Mouse (Mus musculus): ENCODE results near the gene Nr1h5. TPM values are rescaled to one million over a fixed set of nuclear protein-coding genes. Genes with fewer than 3 reads are reported as not detected.
A peak's percentile ranks its signal among the peaks of the same experiment; 100 is the strongest.

Nr1h5 gene
- polyA plus RNA-seq, 1 experiment from 2014 or later: 0.06 TPM

- Histone ChIP-seq H3K9ac (no peak overlapping the region), H3K4me3 (no peak overlapping the region), H3K27me3 (no peaks in the 10 kb centered on the region), H3K4me2 (no peak overlapping the region), H3K27ac (0 out of 2 replicates have a peak overlapping the region, but pooled peaks have one; percentile 33), H3K4me1 (no peaks in the 10 kb centered on the region), H3K36me3 (no peaks in the 10 kb centered on the region), H3K9me3 (no peaks in the 10 kb centered on the region)
- WGBS: 60% methylated on average over 9 of the region's 9 CpGs
- peak; percentile 49; the same call in 1 of the 2 replicates for ATAC-seq (ENCODE audit: borderline replicate concordance, extremely low read depth, low FRiP score, low TSS enrichment)
These were observed 6.1 kb upstream of the Nr1h5 start for GRCm38 (mm10) chr3:102970067-102970466.

- H3K4me3 ChIP-seq: no peak overlapping the region
- H3K27me3 ChIP-seq: no peaks in the 10 kb centered on the region
These were observed 8.3 kb downstream of the Nr1h5 start for GRCm38 (mm10) chr3:102955596-102955995.

GRCm38 (mm10) chr3:102955143-102955542 is 8.8 kb downstream of the Nr1h5 start:
- no peak for ATAC-seq (ENCODE audit: borderline replicate concordance, extremely low read depth, low FRiP score, low TSS enrichment)
- Histone ChIP-seq H3K4me2 (no peak overlapping the region), H3K9ac (no peak overlapping the region), H3K27me3 (no peaks in the 10 kb centered on the region), H3K9me3 (no peaks in the 10 kb centered on the region), H3K4me1 (no peaks in the 10 kb centered on the region), H3K36me3 (no peaks in the 10 kb centered on the region), H3K27ac (no peak overlapping the region), H3K4me3 (no peak overlapping the region)
- 88% methylated on average over 3 of the region's 3 CpGs for whole genome bisulfite sequencing

More at GRCm38 (mm10) chr3:102955596-102955995, 8.3 kb downstream of the Nr1h5 start:
- H3K36me3 ChIP-seq: no peaks in the 10 kb centered on the region
- ATAC-seq (ENCODE audit: borderline replicate concordance, extremely low read depth, low FRiP score, low TSS enrichment): no peak
- no peak overlapping the region for H3K27ac ChIP-seq
- H3K9me3 ChIP-seq: no peaks in the 10 kb centered on the region
- no peaks in the 10 kb centered on the region for H3K4me1 ChIP-seq
- H3K9ac ChIP-seq: no peak overlapping the region
- 50% methylated on average over 3 of the region's 3 CpGs for WGBS
- H3K4me2 ChIP-seq: no peak overlapping the region

GRCm38 (mm10) chr3:102954476-102954875 is 9.5 kb downstream of the Nr1h5 start:
- Histone ChIP-seq H3K36me3 (no peaks in the 10 kb centered on the region), H3K9me3 (no peaks in the 10 kb centered on the region), H3K27me3 (no peaks in the 10 kb centered on the region), H3K9ac (no peak overlapping the region), H3K4me2 (no peak overlapping the region), H3K4me3 (no peak overlapping the region), H3K4me1 (no peaks in the 10 kb centered on the region), H3K27ac (no peak overlapping the region)
- 66% methylated on average over 12 of the region's 12 CpGs for WGBS
- ATAC-seq (ENCODE audit: borderline replicate concordance, extremely low read depth, low FRiP score, low TSS enrichment): no peak

DNA sequence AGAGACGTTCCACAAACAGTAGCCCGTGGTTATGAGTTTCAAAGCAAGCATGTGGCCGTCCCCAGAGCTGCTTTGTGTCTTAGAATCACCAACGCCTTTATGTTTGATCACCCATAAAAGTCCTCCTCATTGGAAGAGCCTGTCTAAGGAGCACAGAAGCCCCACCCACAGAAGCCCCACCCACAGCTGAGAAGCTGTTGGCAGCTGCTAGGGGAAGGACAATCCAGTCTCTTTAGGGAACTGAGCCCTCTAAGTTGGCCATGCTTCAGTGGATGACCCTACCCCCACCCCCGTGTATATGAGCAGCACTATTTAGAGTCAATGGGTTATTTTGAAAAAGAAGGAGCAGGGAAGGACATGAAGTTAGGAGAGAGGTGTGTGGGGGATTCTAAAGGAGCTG is 17.1 kb downstream of the Nr1h5 start:
- no peaks in the 10 kb centered on the region for H3K4me1 ChIP-seq
- H3K4me2 ChIP-seq: peak overlapping the region; percentile 33
- no peak overlapping the region for H3K4me3 ChIP-seq
- no peaks in the 10 kb centered on the region for H3K27me3 ChIP-seq
- H3K36me3 ChIP-seq: no peaks in the 10 kb centered on the region
- H3K9me3 ChIP-seq: no peaks in the 10 kb centered on the region
- ATAC-seq (ENCODE audit: borderline replicate concordance, extremely low read depth, low FRiP score, low TSS enrichment): no peak
- no peak overlapping the region for H3K9ac ChIP-seq
- 39% methylated on average over 5 of the region's 5 CpGs for WGBS
- no peak overlapping the region for H3K27ac ChIP-seq

GRCm38 (mm10) chr3:102946312-102946711 is 17.6 kb downstream of the Nr1h5 start:
- WGBS: 55% methylated on average over 3 of the region's 3 CpGs
- peak overlapping the region; percentile 33 for H3K4me2 ChIP-seq
- no peak overlapping the region for H3K9ac ChIP-seq
- no peaks in the 10 kb centered on the region for H3K36me3 ChIP-seq
- ATAC-seq (ENCODE audit: borderline replicate concordance, extremely low read depth, low FRiP score, low TSS enrichment): no peak
- H3K4me3 ChIP-seq: no peak overlapping the region
- no peaks in the 10 kb centered on the region for H3K27me3 ChIP-seq
- no peaks in the 10 kb centered on the region for H3K4me1 ChIP-seq
- H3K9me3 ChIP-seq: no peaks in the 10 kb centered on the region
- H3K27ac ChIP-seq: no peak overlapping the region

DNA sequence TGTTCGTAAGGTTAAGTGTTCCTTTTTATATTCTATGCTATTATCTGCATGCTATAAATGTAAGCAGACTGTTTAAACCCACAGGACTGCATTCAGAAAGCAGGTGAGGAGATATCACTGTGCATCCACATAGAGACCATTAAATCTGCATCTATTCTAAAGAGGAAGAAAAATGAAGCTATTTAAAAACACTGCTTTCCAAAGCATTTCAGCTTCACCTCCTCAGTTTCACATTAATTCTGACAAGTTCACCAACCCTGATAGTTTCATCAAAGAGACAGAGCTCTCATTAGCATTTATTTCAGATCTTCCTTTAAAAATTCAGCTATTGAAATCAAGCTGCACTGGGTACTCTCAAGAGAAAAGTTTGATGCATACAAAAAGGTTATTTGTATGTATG is 25.8 kb downstream of the Nr1h5 start:
- no peaks in the 10 kb centered on the region for H3K36me3 ChIP-seq

DNA sequence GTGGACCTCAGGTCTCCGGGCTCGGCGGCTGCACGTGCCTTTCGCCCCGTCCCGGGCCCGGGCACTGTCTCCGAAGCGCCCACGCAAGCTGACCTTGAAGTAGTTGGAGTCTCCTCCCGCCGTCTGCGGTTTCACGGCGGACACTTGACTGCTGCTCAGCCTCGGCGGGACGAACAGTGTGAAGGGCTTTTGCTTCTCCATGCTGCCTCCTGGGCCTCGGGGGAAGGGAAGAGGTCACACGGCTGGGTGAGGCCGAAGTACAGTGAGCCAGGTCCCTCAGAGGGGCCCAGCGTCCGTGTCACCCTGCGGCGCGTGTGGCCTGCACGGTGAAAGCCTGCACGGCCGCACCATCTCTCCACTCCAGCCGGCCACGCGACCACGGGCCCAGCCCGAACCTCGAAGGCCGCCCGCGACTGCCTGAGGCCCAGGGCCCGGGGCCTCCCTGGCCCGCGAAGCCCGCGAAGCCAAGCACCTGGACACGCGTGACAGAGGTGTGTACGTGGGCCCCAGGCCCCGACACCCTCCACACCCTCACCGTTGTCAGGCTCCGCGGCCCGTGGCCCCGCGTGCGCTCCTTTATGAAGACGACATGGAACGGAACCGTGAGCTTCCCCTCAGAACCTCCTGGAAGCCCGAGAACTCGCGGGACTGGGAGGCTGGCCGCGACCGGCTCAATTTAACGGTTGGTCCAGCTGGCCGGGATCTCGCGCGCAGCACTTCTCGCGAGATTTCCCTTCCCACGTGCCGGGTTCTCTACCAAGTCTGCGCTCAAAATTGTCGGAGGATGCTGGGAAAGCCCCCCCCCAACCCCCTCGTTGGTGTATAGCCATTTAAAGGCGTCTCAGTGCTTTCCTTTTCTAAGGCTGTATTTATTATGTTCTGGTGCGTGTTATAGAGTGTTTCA is 28.2 kb downstream of the Nr1h5 start, which contains the start of gene Sycp1:
TSS of gene Sycp1 (minus strand) at position 650 of the 904 bp plus-strand sequence.
- H3K4me2 ChIP-seq: no peak within 1 kb of the TSS
- H3K36me3 ChIP-seq: no peaks in the 10 kb centered on the region
- no peak within 1 kb of the TSS for H3K9ac ChIP-seq
- no peaks in the 10 kb centered on the region for H3K27me3 ChIP-seq
- 0 out of 2 replicates have a peak, but pooled peaks have one; percentile 46 for ATAC-seq (ENCODE audit: borderline replicate concordance, extremely low read depth, low FRiP score, low TSS enrichment)
- 92% methylated on average over 78 of the region's 78 CpGs for WGBS
- H3K9me3 ChIP-seq: no peaks in the 10 kb centered on the region
- H3K4me3 ChIP-seq: no peak within 1 kb of the TSS
- no peak within 1 kb of the TSS for H3K27ac ChIP-seq
- no peaks in the 10 kb centered on the region for H3K4me1 ChIP-seq

More for the DNA sequence above, 25.8 kb downstream of the Nr1h5 start:
- no peaks in the 10 kb centered on the region for H3K9me3 ChIP-seq
- 88% methylated on average over 1 of the region's 1 CpGs for WGBS
- H3K27ac ChIP-seq: no peak overlapping the region
- no peak overlapping the region for H3K4me2 ChIP-seq
- no peaks in the 10 kb centered on the region for H3K4me1 ChIP-seq
- no peak for ATAC-seq (ENCODE audit: borderline replicate concordance, extremely low read depth, low FRiP score, low TSS enrichment)
- H3K27me3 ChIP-seq: no peaks in the 10 kb centered on the region
- no peak overlapping the region for H3K4me3 ChIP-seq
- H3K9ac ChIP-seq: no peak overlapping the region

DNA sequence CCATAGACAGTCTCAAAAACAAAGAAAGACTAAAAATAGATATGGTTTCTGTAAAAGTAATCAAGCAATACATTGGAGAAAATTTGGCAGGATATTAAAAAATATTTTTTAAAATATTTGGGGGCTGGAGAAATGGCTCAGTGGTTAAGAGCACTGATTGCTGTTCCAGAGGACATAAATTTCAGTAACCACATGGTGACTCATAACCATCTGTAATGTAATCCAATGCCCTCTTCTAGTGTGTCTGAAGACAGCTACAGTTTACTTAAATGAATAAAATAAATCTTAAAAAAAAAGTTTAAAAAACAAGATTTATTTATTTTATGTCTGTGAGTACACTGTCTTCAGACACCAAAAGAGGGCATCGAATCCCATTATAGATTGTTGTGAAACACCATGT is 64.8 kb downstream of the Nr1h5 start:
- 92% methylated on average over 1 of the region's 1 CpGs for WGBS

More for the DNA sequence above, 64.8 kb downstream of the Nr1h5 start:
- Histone ChIP-seq H3K4me2 (no peak overlapping the region), H3K4me3 (no peak overlapping the region), H3K27ac (no peak overlapping the region), H3K9ac (no peak overlapping the region), H3K27me3 (no peaks in the 10 kb centered on the region), H3K4me1 (no peaks in the 10 kb centered on the region), H3K36me3 (no peaks in the 10 kb centered on the region), H3K9me3 (no peaks in the 10 kb centered on the region)
- no peak for ATAC-seq (ENCODE audit: borderline replicate concordance, extremely low read depth, low FRiP score, low TSS enrichment)

Other genes with a start within 250 kb of the Nr1h5 start
- gene Tspan2, start 229.6 kb downstream of the Nr1h5 start, polyA plus RNA-seq (2015; fragmentation: Nextera tagmentation; extraction: Ambion mirVana): 14.5 and 15.6 TPM in 2 replicates
- 0.09 and 0.30 TPM in 2 replicates for gene Tshb, start 181.4 kb downstream of the Nr1h5 start, polyA plus RNA-seq (2015; fragmentation: Nextera tagmentation; extraction: Ambion mirVana)
- not detected in 2 replicates for gene Sycp1, start 28.0 kb downstream of the Nr1h5 start, polyA plus RNA-seq (2015; fragmentation: Nextera tagmentation; extraction: Ambion mirVana)
- gene Sike1, start 31.6 kb upstream of the Nr1h5 start, polyA plus RNA-seq (2015; fragmentation: Nextera tagmentation; extraction: Ambion mirVana): 61.6 and 62.5 TPM in 2 replicates
- gene Csde1, start 56.3 kb upstream of the Nr1h5 start, polyA plus RNA-seq (2015; fragmentation: Nextera tagmentation; extraction: Ambion mirVana): 343 and 346 TPM in 2 replicates
- gene Nras, start 94.2 kb upstream of the Nr1h5 start, polyA plus RNA-seq (2015; fragmentation: Nextera tagmentation; extraction: Ambion mirVana): 92.7 and 96.9 TPM in 2 replicates
- 0.14 and 0.23 TPM in 2 replicates for gene Ampd1, start 109.9 kb upstream of the Nr1h5 start, polyA plus RNA-seq (2015; fragmentation: Nextera tagmentation; extraction: Ambion mirVana)
- gene Dennd2c, start 138.5 kb upstream of the Nr1h5 start, polyA plus RNA-seq (2015; fragmentation: Nextera tagmentation; extraction: Ambion mirVana): 5.0 and 5.5 TPM in 2 replicates
- 188 and 190 TPM in 2 replicates for gene Bcas2, start 207.5 kb upstream of the Nr1h5 start, polyA plus RNA-seq (2015; fragmentation: Nextera tagmentation; extraction: Ambion mirVana)